Mouse (Mus musculus) myocyte (in vitro differentiated cells): ENCODE measurements around the gene Nxnl1.

Experiments used
- CEBPB ChIP-seq: IDR thresholded peaks from 2 replicates; pipeline ENCODE4 v1.6.1; 2011; ENCODE audit warnings: mild to moderate bottlenecking, moderate library complexity; ENCODE audit not compliant: poor library complexity, insufficient read depth, severe bottlenecking
- MAX ChIP-seq: IDR thresholded peaks from one replicate; pipeline ENCODE4 v1.6.1; 2011; ENCODE audit warnings: low read depth, mild to moderate bottlenecking, control low read depth
- MYOD1 ChIP-seq, 3 experiments: IDR thresholded peaks; one replicate each; pipeline ENCODE4 v1.6.1; 2011; ENCODE audit warnings: control low read depth in 2 of 3, low read depth in 2 of 3, mild to moderate bottlenecking in 2 of 3, moderate library complexity in 1 of 3; ENCODE audit not compliant: insufficient read length in 2 of 3, control insufficient read depth in 1 of 3
- MYOG ChIP-seq, 3 experiments: IDR thresholded peaks; one replicate each; pipeline ENCODE4 v1.6.1; 2011; ENCODE audit warnings: control low read depth in 2 of 3, low read depth in 2 of 3, mild to moderate bottlenecking in 2 of 3; ENCODE audit not compliant: insufficient read length in 2 of 3, control insufficient read depth in 1 of 3, insufficient read depth in 1 of 3
- POLR2A ChIP-seq: IDR thresholded peaks from one replicate; pipeline ENCODE4 v1.6.1; 2011; ENCODE audit warnings: low read depth, mild to moderate bottlenecking, control low read depth, moderate library complexity; ENCODE audit not compliant: insufficient read length
- SRF ChIP-seq: IDR thresholded peaks from one replicate; pipeline ENCODE4 v1.6.1; 2011; ENCODE audit warnings: low read depth; ENCODE audit not compliant: control insufficient read depth, insufficient read length
- TCF12 ChIP-seq: IDR thresholded peaks from one replicate; pipeline ENCODE4 v1.6.1; 2011; ENCODE audit warnings: mild to moderate bottlenecking, control low read depth; ENCODE audit not compliant: poor library complexity, insufficient read depth, severe bottlenecking
- USF1 ChIP-seq: IDR thresholded peaks from one replicate; pipeline ENCODE4 v1.6.1; 2011; ENCODE audit warnings: low read depth, mild to moderate bottlenecking, control low read depth, moderate library complexity

- TF ChIP-seq MYOD1 (IDR thresholded peaks at IDR 0.05; ENCODE audit: control insufficient read depth in 1 of 3, insufficient read length in 2 of 3, low read depth in 2 of 3): no peak
- peak; percentile 29 for TF ChIP-seq POLR2A
- TF ChIP-seq MYOG (IDR thresholded peaks at IDR 0.05; ENCODE audit: control insufficient read depth in 1 of 3, insufficient read depth in 1 of 3, insufficient read length in 2 of 3, low read depth in 2 of 3): no peak
- TF ChIP-seq MAX: no peak
- no peak for TF ChIP-seq TCF12
- TF ChIP-seq USF1: peak; percentile 64
- no peak for TF ChIP-seq CEBPB
- no peak for TF ChIP-seq SRF
Observed at GRCm38 (mm10) chr8:71542632-71543343, 23.6 kb downstream of the Nxnl1 start, which contains the start of gene Mvb12a.
